Mouse (Mus musculus) embryonic facial prominence, embryonic 12.5 days (tissue): Measurements from ENCODE around the gene Srebf2. TPM values are rescaled to one million over a fixed set of nuclear protein-coding genes. Genes with fewer than 3 reads are reported as not detected.
A peak's percentile ranks its signal among the peaks of the same experiment; 100 is the strongest.
"Not testable (repeated sequence)": the region's sequence is repeated elsewhere in the genome, so short reads cannot be mapped to it uniquely, and the experiment has no call there.

Experiments used
- ATAC-seq: fragments of 200-750 bp; cut with Nextera tagmentation; 2 replicates; pipeline ENCODE4 v1.8.0; 2017; ENCODE audit not compliant: insufficient number of reproducible peaks, insufficient read depth, low FRiP score, low TSS enrichment
- H3K27ac ChIP-seq: fragments of 300-500 bp; sonication (generic); 2 replicates; pipeline ENCODE4 v1.5.1; 2016; ENCODE audit warnings: mild to moderate bottlenecking
- H3K27me3 ChIP-seq: fragments of 300-500 bp; sonication (generic); 2 replicates; pipeline ENCODE4 v1.6.1; 2016; ENCODE audit warnings: mild to moderate bottlenecking, moderate library complexity
- H3K36me3 ChIP-seq: fragments of 300-500 bp; sonication (generic); 2 replicates; pipeline ENCODE4 v1.6.1; 2016; ENCODE audit warnings: mild to moderate bottlenecking
- H3K4me1 ChIP-seq: fragments of 300-500 bp; sonication (generic); 2 replicates; pipeline ENCODE4 v1.6.1; 2016
- H3K4me2 ChIP-seq: fragments of 300-500 bp; sonication (generic); replicated peaks from 2 replicates; pipeline ENCODE4 v1.6.1; 2016; ENCODE audit warnings: mild to moderate bottlenecking, moderate library complexity
- H3K4me3 ChIP-seq: fragments of 300-500 bp; sonication (generic); 2 replicates; pipeline ENCODE4 v1.5.1; 2016; ENCODE audit warnings: mild to moderate bottlenecking
- H3K9ac ChIP-seq: fragments of 300-500 bp; sonication (generic); 2 replicates; pipeline ENCODE4 v1.6.1; 2016; ENCODE audit warnings: mild to moderate bottlenecking, moderate library complexity
- H3K9me3 ChIP-seq: fragments of 300-500 bp; sonication (generic); 2 replicates; pipeline ENCODE4 v1.6.1; 2016; ENCODE audit warnings: mild to moderate bottlenecking, moderate library complexity
- WGBS: fragments of 180-500 bp; shearing (Covaris S2); methylation state at CpG from one replicate; pipeline ENCODE4 v1.1.7; 2016; 5-methylcytosine and 5-hydroxymethylcytosine counted together
- microRNA counts: library from miRNA; unstranded; fragments of <30 nt; microRNA quantifications from one replicate; lab custom pipeline; 2017
- microRNA-seq: library from miRNA; unstranded; fragments of <30 nt; microRNA quantifications from one replicate; pipeline ENCODE4, GENCODE M21; 2017
- polyA plus RNA-seq: library from polyadenylated mRNA; unstranded; fragments of >200 nt; fragmentation: Nextera tagmentation; extraction: Ambion mirVana; gene quantifications from 2 replicates; pipeline ENCODE4 v1.2.1, GENCODE M21; 2016

The Srebf2 gene
- polyA plus RNA-seq, 1 experiment from 2014 or later, result 200 TPM

DNA sequence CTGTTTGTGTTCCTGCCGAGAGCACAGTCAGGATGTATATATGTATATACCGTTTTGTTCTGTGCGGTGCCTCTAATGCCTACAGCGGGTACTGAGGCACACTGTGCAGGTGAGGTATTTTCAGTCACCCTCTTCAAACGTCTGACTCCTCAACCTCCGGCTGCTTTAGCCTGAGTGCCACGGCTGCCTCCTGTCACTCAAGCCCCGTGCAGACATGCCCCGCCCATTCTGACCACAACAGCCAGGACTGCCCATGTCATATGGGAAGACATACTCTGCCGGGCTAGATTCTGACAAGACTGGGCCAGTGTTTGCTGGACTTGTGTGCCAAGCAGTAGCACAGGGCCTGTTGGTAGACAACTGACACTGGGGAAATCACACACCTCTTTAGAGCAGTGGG, 88.7 kb downstream of the Srebf2 start:
- 71% methylated on average over 10 of the region's 10 CpGs for WGBS
- H3K4me1 ChIP-seq, result no peaks in the 10 kb centered on the region
- no peaks in the 10 kb centered on the region for H3K27me3 ChIP-seq
- H3K36me3 ChIP-seq, result peaks cover 19% of the 10 kb centered on the region; the same call in 1 of the 2 replicates
- H3K9me3 ChIP-seq, result no peaks in the 10 kb centered on the region
- H3K27ac ChIP-seq, result no peak overlapping the region
- H3K4me3 ChIP-seq, result no peak overlapping the region
- H3K4me2 ChIP-seq, result no peak overlapping the region
- H3K9ac ChIP-seq, result no peak overlapping the region
- no peak for ATAC-seq

DNA sequence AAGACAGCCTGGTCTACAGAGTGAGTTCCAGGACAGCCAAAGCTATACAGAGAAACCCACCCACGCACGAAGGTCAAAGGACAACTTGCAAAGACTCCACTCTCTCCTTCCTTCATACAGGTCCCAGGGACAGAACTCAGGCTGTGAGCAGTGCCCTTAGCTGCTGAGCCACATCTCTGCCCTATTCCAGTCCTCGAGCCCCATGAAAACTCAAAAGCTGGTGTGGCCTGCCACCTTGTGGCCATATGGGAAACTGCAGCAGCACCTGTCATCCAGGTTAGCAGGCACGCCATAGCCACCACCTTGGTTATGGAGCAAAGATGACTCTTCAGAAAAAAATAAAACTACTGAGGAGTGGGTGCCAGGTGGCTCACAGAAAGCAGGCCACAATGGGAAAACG, 89.6 kb downstream of the Srebf2 start:
- Histone ChIP-seq H3K4me1 (no peaks in the 10 kb centered on the region), H3K4me2 (no peak overlapping the region), H3K27ac (no peak overlapping the region), H3K36me3 (peaks cover 19% of the 10 kb centered on the region; the same call in 1 of the 2 replicates), H3K27me3 (no peaks in the 10 kb centered on the region), H3K9me3 (no peaks in the 10 kb centered on the region), H3K4me3 (no peak overlapping the region), H3K9ac (no peak overlapping the region)
- 14% methylated on average over 5 of the region's 5 CpGs for WGBS
- ATAC-seq, result peak; percentile 72

DNA sequence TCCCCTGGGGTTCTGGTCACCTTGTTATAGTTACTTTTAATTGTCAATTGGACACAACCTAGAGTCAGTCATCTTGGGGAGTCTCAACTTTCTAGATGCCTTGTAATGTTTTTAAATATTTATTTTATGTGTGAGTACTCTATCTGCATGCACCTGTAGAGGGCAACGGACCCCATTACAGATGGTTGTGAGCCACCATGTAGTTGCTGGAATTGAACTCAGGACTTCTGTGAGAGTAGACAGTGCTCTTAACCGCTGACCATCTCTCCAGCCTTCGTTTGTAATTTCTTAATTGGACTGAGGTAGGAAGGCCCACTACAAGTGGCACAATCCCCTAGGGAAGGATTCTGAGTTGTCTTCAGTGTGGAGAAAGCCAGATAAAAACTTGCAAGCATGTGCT, 96.3 kb downstream of the Srebf2 start:
- Histone ChIP-seq H3K4me2 (peak overlapping the region; percentile 85), H3K36me3 (peaks cover 9% of the 10 kb centered on the region; the same call in 1 of the 2 replicates), H3K4me3 (peak overlapping the region; percentile 70), H3K4me1 (peaks cover 9% of the 10 kb centered on the region), H3K27me3 (no peaks in the 10 kb centered on the region), H3K9me3 (no peaks in the 10 kb centered on the region), H3K27ac (no peak overlapping the region), H3K9ac (peak overlapping the region; percentile 63)
- 75% methylated on average over 3 of the region's 3 CpGs for WGBS
- no peak for ATAC-seq

DNA sequence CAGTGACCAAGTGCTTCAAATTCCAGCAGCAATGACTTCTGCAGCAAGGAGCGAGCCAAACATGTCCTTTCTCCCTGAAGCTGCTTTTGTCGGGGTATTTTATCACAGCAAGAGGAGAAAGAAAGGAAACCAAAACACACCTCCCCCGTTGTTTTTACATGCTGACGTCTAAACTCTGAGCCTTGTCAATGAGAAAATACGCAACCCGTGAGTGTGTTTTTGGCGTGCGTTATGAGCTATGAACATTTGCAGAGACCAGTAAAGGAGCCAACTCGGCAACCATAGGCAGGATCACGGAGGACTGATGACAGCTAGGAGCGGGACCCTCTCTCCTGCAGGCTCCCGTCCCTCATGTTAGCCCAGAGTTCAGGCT, 96.7 kb downstream of the Srebf2 start:
- H3K9me3 ChIP-seq, result no peaks in the 10 kb centered on the region
- no peaks in the 10 kb centered on the region for H3K27me3 ChIP-seq
- 7% methylated on average over 12 of the region's 12 CpGs for WGBS
- peaks cover 9% of the 10 kb centered on the region for H3K4me1 ChIP-seq
- peaks cover 5% of the 10 kb centered on the region; the same call in 1 of the 2 replicates for H3K36me3 ChIP-seq
- H3K4me2 ChIP-seq, result peak overlapping the region; percentile 85
- peak overlapping the region; percentile 47; the same call in 1 of the 2 replicates for H3K27ac ChIP-seq
- peak overlapping the region; percentile 63 for H3K9ac ChIP-seq
- ATAC-seq, result no peak
- H3K4me3 ChIP-seq, result peak overlapping the region; percentile 70

DNA sequence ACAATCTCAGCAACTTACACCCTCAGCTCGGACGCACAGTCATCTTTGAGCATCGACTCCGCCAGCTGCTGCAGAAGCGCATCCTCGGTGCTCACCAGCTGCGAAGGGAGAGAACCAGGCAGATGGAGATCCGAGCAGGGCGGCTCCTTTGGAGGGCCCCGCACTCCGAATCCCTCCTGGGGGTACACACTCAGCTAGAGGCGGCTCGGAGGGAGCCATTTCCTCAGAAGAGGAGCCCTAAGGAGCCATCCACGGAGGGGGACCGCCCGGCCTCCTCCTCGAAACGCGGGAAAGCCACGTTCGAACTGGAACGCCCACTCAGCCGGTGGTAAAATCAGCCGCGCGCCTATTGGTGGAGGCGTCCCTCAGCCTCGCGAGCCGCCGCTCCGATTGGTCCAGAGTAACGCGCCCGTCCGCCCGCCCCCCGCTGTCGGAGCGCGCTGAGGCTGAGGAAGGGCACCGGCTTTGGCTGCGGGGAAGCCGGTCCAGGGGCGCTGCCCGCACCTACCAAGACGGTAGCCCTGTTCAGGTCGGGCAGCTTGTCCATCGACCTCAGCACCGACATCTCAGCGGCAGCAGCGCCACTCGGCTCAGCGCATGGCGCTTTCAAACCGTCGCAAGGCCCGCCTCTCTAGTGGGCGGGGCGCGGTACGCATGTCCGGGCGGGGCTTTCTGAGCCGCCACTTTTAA, 97.3 kb downstream of the Srebf2 start, which contains the start of gene Cenpm:
Gene Cenpm, minus strand, starts transcription at position 634 of the 690 bp plus-strand sequence.
- peak within 1 kb of the TSS; percentile 85 for H3K4me2 ChIP-seq
- WGBS, result under 1% methylated on average over 65 of the region's 65 CpGs
- H3K27ac ChIP-seq, result peak within 1 kb of the TSS; percentile 85
- no peaks in the 10 kb centered on the region for H3K27me3 ChIP-seq
- peak within 1 kb of the TSS; percentile 63 for H3K9ac ChIP-seq
- peak within 1 kb of the TSS; percentile 70 for H3K4me3 ChIP-seq
- H3K4me1 ChIP-seq, result peaks cover 9% of the 10 kb centered on the region
- no peaks in the 10 kb centered on the region for H3K9me3 ChIP-seq
- peaks cover under 1% of the 10 kb centered on the region; the same call in 1 of the 2 replicates for H3K36me3 ChIP-seq
- peak; percentile 88 for ATAC-seq

DNA sequence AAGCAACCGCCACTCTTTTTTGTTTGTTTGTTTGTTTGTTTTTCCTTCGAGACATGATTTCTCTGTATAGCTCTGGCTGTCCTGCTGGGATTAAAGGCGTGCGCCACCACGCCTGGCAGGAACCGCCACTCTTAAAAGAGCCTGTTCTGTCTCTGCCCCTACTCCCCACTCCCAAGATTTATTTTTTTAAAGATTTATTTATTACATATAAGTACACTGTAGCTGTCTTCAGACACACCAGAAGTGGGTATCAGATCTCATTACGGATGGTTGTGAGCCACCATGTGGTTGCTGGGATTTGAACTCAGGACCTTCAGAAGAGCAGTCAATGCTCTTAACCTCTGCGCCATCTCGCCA, 97.8 kb downstream of the Srebf2 start:
- H3K9ac ChIP-seq, result peak overlapping the region; percentile 60
- not testable (repeated sequence) for H3K36me3 ChIP-seq, H3K4me1 ChIP-seq, H3K27me3 ChIP-seq, ATAC-seq, H3K9me3 ChIP-seq
- H3K27ac ChIP-seq, result peak overlapping the region; percentile 85
- H3K4me3 ChIP-seq, result peak overlapping the region; percentile 70
- 21% methylated on average over 9 of the region's 9 CpGs for WGBS
- peak overlapping the region; percentile 85 for H3K4me2 ChIP-seq

DNA sequence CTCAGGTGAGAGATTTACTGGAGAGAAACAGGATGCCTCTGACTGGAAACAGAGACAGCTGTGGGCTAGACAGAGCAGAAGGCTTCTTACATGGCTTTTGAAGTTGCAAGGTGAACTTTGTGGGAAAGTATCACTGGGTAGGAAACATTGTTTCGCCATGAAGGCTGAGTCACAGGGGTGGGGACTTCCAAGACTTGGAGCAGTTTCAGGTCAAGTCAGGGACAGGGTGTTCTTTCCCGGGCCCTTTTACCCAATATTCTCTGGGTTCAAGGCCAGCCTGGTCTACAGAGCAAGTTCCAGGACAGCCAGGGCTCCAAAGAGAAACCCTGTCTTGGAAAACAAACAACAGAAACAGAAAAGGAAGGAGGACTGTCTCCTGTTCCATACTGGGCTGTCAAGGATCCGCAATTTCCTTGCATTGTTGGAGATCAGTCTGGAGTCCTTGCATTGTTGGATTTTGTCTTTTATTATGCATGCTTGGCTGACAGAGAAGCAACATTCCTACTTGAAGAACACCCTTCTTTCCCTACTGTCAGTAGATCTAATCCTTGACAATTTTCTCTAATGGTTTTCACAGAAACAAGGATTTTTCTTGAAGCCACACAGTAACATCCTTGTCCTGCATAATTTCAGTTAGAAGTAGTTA, 100.3 kb downstream of the Srebf2 start:
- Histone ChIP-seq H3K4me3 (no peak overlapping the region), H3K36me3 (no peaks in the 10 kb centered on the region), H3K9ac (no peak overlapping the region), H3K4me1 (peaks cover 9% of the 10 kb centered on the region), H3K27ac (no peak overlapping the region), H3K4me2 (no peak overlapping the region), H3K9me3 (no peaks in the 10 kb centered on the region), H3K27me3 (no peaks in the 10 kb centered on the region)
- 80% methylated on average over 3 of the region's 3 CpGs for WGBS
- no peak for ATAC-seq

DNA sequence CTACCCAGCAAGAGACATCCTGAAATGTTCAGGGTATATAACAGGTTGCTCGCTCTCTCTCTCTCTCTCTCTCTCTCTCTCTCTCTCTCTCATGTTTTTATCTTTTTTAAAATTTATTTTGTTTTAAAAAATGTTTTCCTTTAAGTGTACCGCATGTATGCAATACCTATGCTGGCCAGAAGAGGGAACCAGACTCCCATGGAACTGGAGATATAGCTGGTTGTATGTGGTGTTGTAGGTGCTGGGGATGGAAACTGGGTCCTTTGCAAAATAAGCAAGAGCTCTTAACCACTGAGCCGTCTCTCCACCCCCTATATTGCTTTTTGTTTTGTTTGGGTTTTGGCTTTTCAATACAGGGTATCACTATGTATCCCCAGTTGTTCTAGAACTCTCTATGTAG, 104.6 kb downstream of the Srebf2 start:
- WGBS, result 96% methylated on average over 3 of the region's 3 CpGs
- no peaks in the 10 kb centered on the region for H3K36me3 ChIP-seq
- H3K27ac ChIP-seq, result no peak overlapping the region
- H3K4me1 ChIP-seq, result no peaks in the 10 kb centered on the region
- no peaks in the 10 kb centered on the region for H3K9me3 ChIP-seq
- H3K27me3 ChIP-seq, result no peaks in the 10 kb centered on the region
- no peak overlapping the region for H3K4me2 ChIP-seq
- ATAC-seq, result no peak
- H3K4me3 ChIP-seq, result no peak overlapping the region
- H3K9ac ChIP-seq, result no peak overlapping the region

DNA sequence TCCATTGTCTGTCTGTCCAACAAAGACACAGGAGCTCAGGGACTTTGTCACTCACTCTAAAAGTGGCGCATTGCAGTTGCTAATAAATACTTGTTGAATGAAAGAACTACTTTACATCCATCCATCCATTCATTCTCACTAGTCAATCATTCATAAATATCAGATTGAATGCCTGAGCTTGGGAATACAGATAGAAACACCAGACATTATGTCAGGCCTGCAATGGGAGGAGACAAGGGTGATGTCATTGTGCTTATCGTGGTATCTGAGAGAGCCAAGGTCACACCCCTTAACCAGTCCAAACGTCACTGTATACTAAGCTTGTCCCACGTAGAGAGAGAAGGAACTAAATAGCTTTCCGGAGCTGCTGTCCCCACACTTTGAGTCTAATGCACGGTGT, 105.1 kb downstream of the Srebf2 start, which contains the start of gene 1500009C09Rik:
Gene 1500009C09Rik, plus strand, starts transcription at position 301 of the 400 bp plus-strand sequence.
- H3K9me3 ChIP-seq, result no peaks in the 10 kb centered on the region
- no peak for ATAC-seq
- H3K4me1 ChIP-seq, result no peaks in the 10 kb centered on the region
- no peaks in the 10 kb centered on the region for H3K27me3 ChIP-seq
- H3K36me3 ChIP-seq, result no peaks in the 10 kb centered on the region
- no peak within 1 kb of the TSS for H3K4me3 ChIP-seq
- WGBS, result 91% methylated on average over 6 of the region's 6 CpGs
- no peak within 1 kb of the TSS for H3K4me2 ChIP-seq
- no peak within 1 kb of the TSS for H3K9ac ChIP-seq
- H3K27ac ChIP-seq, result no peak within 1 kb of the TSS

MicroRNAs encoded within 50 kb of the gene (microRNA counts, 519-probe panel; counts per million panel counts)
- 460 counts per million, percentile 65 among the panel's probes with 10 or more counts for microRNA mmu-miR-33 (lab: Ali Mortazavi, UCI)

Small RNAs within 50 kb of the gene (microRNA-seq; reads per million reads assigned to microRNA genes)
- 73.7 reads per million, percentile 47 among the genes with 10 or more reads in this experiment for gene Mir33

Other genes starting within 250 kb of the Srebf2 start
- gene Polr3h, start 220.9 kb upstream of the Srebf2 start, polyA plus RNA-seq, result 59.3 and 61.3 TPM in 2 replicates
- gene Csdc2, start 210.4 kb upstream of the Srebf2 start, polyA plus RNA-seq, result 12.8 and 15.9 TPM in 2 replicates
- 25.5 and 26.0 TPM in 2 replicates for gene Pmm1, start 186.3 kb upstream of the Srebf2 start, polyA plus RNA-seq
- gene 1700029P11Rik, start 166.6 kb upstream of the Srebf2 start, polyA plus RNA-seq, result not detected in 2 replicates
- 85.8 and 88.3 TPM in 2 replicates for gene Xrcc6, start 159.3 kb upstream of the Srebf2 start, polyA plus RNA-seq
- gene Desi1, start 113.3 kb upstream of the Srebf2 start, polyA plus RNA-seq, result 31.6 and 34.0 TPM in 2 replicates
- 255 and 260 TPM in 2 replicates for gene Snu13, start 99.6 kb upstream of the Srebf2 start, polyA plus RNA-seq
- 0.04 TPM in 1 of 2 replicates, not detected in the other for gene 4930407I10Rik, start 88.0 kb upstream of the Srebf2 start, polyA plus RNA-seq
- gene Mei1, start 77.2 kb upstream of the Srebf2 start, polyA plus RNA-seq, result 0.09 and 0.10 TPM in 2 replicates
- 26.2 and 27.0 TPM in 2 replicates for gene Ccdc134, start 19.3 kb upstream of the Srebf2 start, polyA plus RNA-seq
- gene Shisa8, start 65.6 kb downstream of the Srebf2 start, polyA plus RNA-seq, result 0.75 and 0.79 TPM in 2 replicates
- 0.13 and 0.23 TPM in 2 replicates for gene Tnfrsf13c, start 77.2 kb downstream of the Srebf2 start, polyA plus RNA-seq
- gene Cenpm, start 97.6 kb downstream of the Srebf2 start, polyA plus RNA-seq, result 68.8 and 71.0 TPM in 2 replicates
- 0.29 TPM in 1 of 2 replicates, not detected in the other for gene 1500009C09Rik, start 105.2 kb downstream of the Srebf2 start, polyA plus RNA-seq
- 59.9 and 66.0 TPM in 2 replicates for gene Sept3, start 127.7 kb downstream of the Srebf2 start, polyA plus RNA-seq
- gene Wbp2nl, start 151.8 kb downstream of the Srebf2 start, polyA plus RNA-seq, result 0.12 TPM in 1 of 2 replicates, not detected in the other
- gene Naga, start 191.7 kb downstream of the Srebf2 start, polyA plus RNA-seq, result 36.8 and 38.1 TPM in 2 replicates
- gene Pheta2, start 191.8 kb downstream of the Srebf2 start, polyA plus RNA-seq, result 10.3 and 11.2 TPM in 2 replicates
- gene Smdt1, start 191.8 kb downstream of the Srebf2 start, polyA plus RNA-seq, result 227 and 245 TPM in 2 replicates
- 281 and 295 TPM in 2 replicates for gene Ndufa6, start 207.1 kb downstream of the Srebf2 start, polyA plus RNA-seq
- gene Cyp2d22, start 233.1 kb downstream of the Srebf2 start, polyA plus RNA-seq, result 10.6 and 10.9 TPM in 2 replicates
- gene Cyp2d11, start 246.8 kb downstream of the Srebf2 start, polyA plus RNA-seq, result not detected in 2 replicates